Mouse (Mus musculus): Measurements from ENCODE around the gene Sp1.

GRCm38 (mm10) chr15:102369972-102370371, 36.0 kb upstream of the Sp1 start:
- TF ChIP-seq CTCF (IDR thresholded peaks at IDR 0.05; ENCODE audit: borderline replicate concordance, insufficient read depth, low read length) (no peak), POLR2A (IDR thresholded peaks at IDR 0.05; ENCODE audit: low read depth, low read length) (no peak)
